Mouse (Mus musculus): ENCODE data around the gene Ruvbl1. TPM values are rescaled to one million over a fixed set of nuclear protein-coding genes. Genes with fewer than 3 reads are reported as not detected.
A peak's percentile ranks its signal among the peaks of the same experiment; 100 is the strongest.

Gene Ruvbl1
- total and polyA plus RNA-seq, 3 experiments = 15.7 to 18.4 (median 16.7) TPM

DNA sequence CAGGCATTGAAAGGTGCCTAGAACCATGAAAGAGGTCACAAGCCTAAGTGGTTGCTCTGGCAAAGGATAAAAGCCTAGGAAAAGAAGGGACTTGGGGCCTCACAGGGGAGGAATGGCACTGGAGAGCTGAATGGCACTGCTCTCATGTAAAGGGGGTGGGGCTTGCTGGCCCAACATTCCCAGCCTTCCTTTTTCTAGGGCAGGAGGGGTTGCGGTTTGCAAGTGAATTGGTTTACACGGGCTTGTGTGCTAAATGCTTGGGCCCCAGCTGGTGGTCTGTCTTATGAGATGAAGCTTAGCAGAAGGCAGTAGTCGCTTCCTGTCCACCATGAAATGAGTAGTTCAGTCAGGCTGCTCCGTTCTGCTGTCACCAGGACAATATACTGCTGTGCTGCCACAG lies 17.8 kb upstream of the Ruvbl1 start:
- Histone ChIP-seq H3K36me3 (ENCODE audit: control insufficient read depth, insufficient read depth, low read length) (no peaks in the 10 kb centered on the region), H3K4me3 (no peak overlapping the region), H3K4me1 (ENCODE audit: control insufficient read depth, insufficient read depth, low read length) (no peaks in the 10 kb centered on the region), H3K27me3 (ENCODE audit: control insufficient read depth, insufficient read depth, low read length) (no peaks in the 10 kb centered on the region), H3K27ac (no peak overlapping the region), H3K79me2 (replicated peaks; ENCODE audit: control insufficient read depth, insufficient read depth, low read length) (no peaks in the 10 kb centered on the region), H3K9ac (ENCODE audit: low read depth, low read length) (no peak overlapping the region)
- DNase-seq = no peak
- WGBS = 43% methylated on average over 4 of the region's 4 CpGs
- intact Hi-C loops (cut with DNase I) = no loop called here
- TF ChIP-seq POLR2A (IDR thresholded peaks at IDR 0.05; ENCODE audit: insufficient read depth, low read depth, low read length) = no peak
- TF ChIP-seq CTCF (IDR thresholded peaks at IDR 0.05) = no peak
- no peak for TF ChIP-seq EP300 (IDR thresholded peaks at IDR 0.05; ENCODE audit: insufficient read depth, low read depth, low read length)

- Histone ChIP-seq H3K27me3 (ENCODE audit: control insufficient read depth, insufficient read depth, low read length) (no peaks in the 10 kb centered on the region), H3K27ac (no peak overlapping the region), H3K36me3 (ENCODE audit: control insufficient read depth, insufficient read depth, low read length) (no peaks in the 10 kb centered on the region), H3K9ac (ENCODE audit: low read depth, low read length) (no peak overlapping the region), H3K4me1 (ENCODE audit: control insufficient read depth, insufficient read depth, low read length) (no peaks in the 10 kb centered on the region), H3K4me3 (no peak overlapping the region), H3K79me2 (replicated peaks; ENCODE audit: control insufficient read depth, insufficient read depth, low read length) (no peaks in the 10 kb centered on the region)
- TF ChIP-seq CTCF (IDR thresholded peaks at IDR 0.05) = no peak
- TF ChIP-seq POLR2A (IDR thresholded peaks at IDR 0.05; ENCODE audit: insufficient read depth, low read depth, low read length) = no peak
- no peak for TF ChIP-seq EP300 (IDR thresholded peaks at IDR 0.05; ENCODE audit: insufficient read depth, low read depth, low read length)
- intact Hi-C loops (cut with DNase I) = no loop called here
- WGBS = 66% methylated on average over 2 of the region's 2 CpGs
- DNase-seq = no peak
Observed at GRCm38 (mm10) chr6:88454545-88454944, 10.7 kb upstream of the Ruvbl1 start.

DNA sequence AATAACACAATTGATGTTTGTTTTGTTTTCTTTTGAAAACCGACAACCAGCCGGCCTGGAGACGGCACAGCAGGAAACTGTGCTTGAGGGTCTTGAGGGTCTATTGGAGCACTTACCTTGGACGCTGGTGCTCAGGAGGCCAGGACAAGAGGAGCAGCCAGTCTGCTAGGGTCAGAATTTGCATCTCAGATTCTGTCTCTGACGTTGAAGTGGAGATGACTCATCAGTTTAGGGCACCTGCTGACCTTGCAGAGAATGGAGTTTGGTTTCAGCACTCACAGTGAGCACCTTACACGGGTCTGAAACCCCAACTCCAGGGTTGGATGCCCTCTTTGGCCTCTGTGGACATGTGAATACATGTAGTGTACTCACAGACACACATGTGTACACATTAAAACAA lies 4.7 kb downstream of the Ruvbl1 start:
- Histone ChIP-seq H3K4me1 (ENCODE audit: control insufficient read depth, insufficient read depth, low read length) (peaks cover 2% of the 10 kb centered on the region; the same call in 1 of the 2 replicates), H3K36me3 (ENCODE audit: control insufficient read depth, insufficient read depth, low read length) (peaks cover 3% of the 10 kb centered on the region; the same call in 1 of the 2 replicates), H3K4me3 (no peak overlapping the region), H3K27me3 (ENCODE audit: control insufficient read depth, insufficient read depth, low read length) (no peaks in the 10 kb centered on the region), H3K79me2 (replicated peaks; ENCODE audit: control insufficient read depth, insufficient read depth, low read length) (peaks cover 1% of the 10 kb centered on the region), H3K9ac (ENCODE audit: low read depth, low read length) (no peak overlapping the region), H3K27ac (no peak overlapping the region)
- TF ChIP-seq CTCF (IDR thresholded peaks at IDR 0.05) = no peak
- TF ChIP-seq POLR2A (IDR thresholded peaks at IDR 0.05; ENCODE audit: insufficient read depth, low read depth, low read length) = no peak
- TF ChIP-seq EP300 (IDR thresholded peaks at IDR 0.05; ENCODE audit: insufficient read depth, low read depth, low read length) = no peak
- intact Hi-C loops (cut with DNase I) = loop anchor here (5.0 kb wide), 1 partner anchor 47 kb away; the partner anchor contains the start of gene Sec61a1
- no peak for DNase-seq
- 68% methylated on average over 6 of the region's 6 CpGs for WGBS

DNA sequence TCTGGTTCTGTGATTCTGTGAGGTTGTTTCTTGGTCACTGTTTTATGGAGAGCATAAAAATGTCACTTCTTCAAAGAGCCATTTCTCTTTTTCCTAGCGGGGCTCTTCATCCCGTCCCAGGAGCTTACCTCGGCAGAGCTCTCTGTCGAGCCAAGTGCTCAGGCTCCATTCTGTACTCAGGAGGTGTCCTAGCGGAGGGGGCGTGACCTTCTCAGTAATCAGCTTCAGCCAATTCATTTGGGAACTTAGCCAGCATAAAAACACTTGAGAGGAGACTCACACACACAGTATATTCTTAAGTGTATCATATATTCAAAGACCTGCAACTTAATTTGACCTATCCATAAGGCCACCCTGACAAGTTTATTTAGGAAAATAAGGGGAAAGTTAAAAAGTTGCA lies 15.2 kb downstream of the Ruvbl1 start:
- TF ChIP-seq EP300 (IDR thresholded peaks at IDR 0.05; ENCODE audit: insufficient read depth, low read depth, low read length) (no peak), CTCF (IDR thresholded peaks at IDR 0.05) (no peak), POLR2A (IDR thresholded peaks at IDR 0.05; ENCODE audit: insufficient read depth, low read depth, low read length) (no peak)
- WGBS = 56% methylated on average over 6 of the region's 6 CpGs
- intact Hi-C loops (cut with DNase I) = loop anchor here (5.0 kb wide), 1 partner anchor 288 kb away; the partner anchor contains the start of gene Gata2

GRCm38 (mm10) chr6:88483111-88483510 lies 17.9 kb downstream of the Ruvbl1 start:
- peaks cover 9% of the 10 kb centered on the region for H3K4me1 ChIP-seq (ENCODE audit: control insufficient read depth, insufficient read depth, low read length)
- H3K9ac ChIP-seq (ENCODE audit: low read depth, low read length) = no peak overlapping the region
- DNase-seq = peak in 1 of 2 experiments; percentile 33
- TF ChIP-seq EP300 (IDR thresholded peaks at IDR 0.05; ENCODE audit: insufficient read depth, low read depth, low read length) (no peak), POLR2A (IDR thresholded peaks at IDR 0.05; ENCODE audit: insufficient read depth, low read depth, low read length) (no peak), CTCF (IDR thresholded peaks at IDR 0.05) (no peak)
- H3K27ac ChIP-seq = no peak overlapping the region
- H3K27me3 ChIP-seq (ENCODE audit: control insufficient read depth, insufficient read depth, low read length) = no peaks in the 10 kb centered on the region
- intact Hi-C loops (cut with DNase I) = loop anchor here (5.0 kb wide), 1 partner anchor 291 kb away; the partner anchor contains the start of gene Gata2
- no peaks in the 10 kb centered on the region for H3K36me3 ChIP-seq (ENCODE audit: control insufficient read depth, insufficient read depth, low read length)
- H3K79me2 ChIP-seq (replicated peaks; ENCODE audit: control insufficient read depth, insufficient read depth, low read length) = no peaks in the 10 kb centered on the region
- H3K4me3 ChIP-seq = no peak overlapping the region
- 28% methylated on average over 7 of the region's 7 CpGs for WGBS

More for the DNA sequence above, 15.2 kb downstream of the Ruvbl1 start:
- H3K27me3 ChIP-seq (ENCODE audit: control insufficient read depth, insufficient read depth, low read length) = no peaks in the 10 kb centered on the region
- peaks cover 9% of the 10 kb centered on the region for H3K4me1 ChIP-seq (ENCODE audit: control insufficient read depth, insufficient read depth, low read length)
- H3K4me3 ChIP-seq = no peak overlapping the region
- DNase-seq = no peak
- H3K79me2 ChIP-seq (replicated peaks; ENCODE audit: control insufficient read depth, insufficient read depth, low read length) = no peaks in the 10 kb centered on the region
- H3K9ac ChIP-seq (ENCODE audit: low read depth, low read length) = no peak overlapping the region
- no peaks in the 10 kb centered on the region for H3K36me3 ChIP-seq (ENCODE audit: control insufficient read depth, insufficient read depth, low read length)
- no peak overlapping the region for H3K27ac ChIP-seq

DNA sequence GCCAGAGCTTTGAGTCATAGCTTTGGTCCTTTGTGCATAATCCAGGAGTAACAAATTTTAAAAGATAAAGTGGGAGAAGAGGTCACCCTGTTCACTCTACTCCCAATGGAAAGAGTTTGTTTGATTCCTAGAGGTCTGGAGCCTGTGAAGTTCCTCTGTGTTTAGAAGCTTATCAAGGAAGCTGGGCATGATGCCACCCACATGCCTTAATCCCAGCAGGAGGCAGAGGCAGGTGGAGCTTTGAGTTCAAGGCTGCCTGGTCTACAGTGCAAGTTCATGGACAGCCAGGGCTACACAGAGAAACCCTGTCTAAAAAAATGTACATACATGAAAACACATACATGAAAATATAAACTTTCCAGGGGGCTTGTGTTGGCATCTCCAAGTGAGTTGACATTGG lies 18.7 kb downstream of the Ruvbl1 start:
- no peak for DNase-seq
- H3K27ac ChIP-seq = no peak overlapping the region
- H3K4me3 ChIP-seq = no peak overlapping the region
- H3K9ac ChIP-seq (ENCODE audit: low read depth, low read length) = no peak overlapping the region
- no peaks in the 10 kb centered on the region for H3K79me2 ChIP-seq (replicated peaks; ENCODE audit: control insufficient read depth, insufficient read depth, low read length)
- no peaks in the 10 kb centered on the region for H3K27me3 ChIP-seq (ENCODE audit: control insufficient read depth, insufficient read depth, low read length)
- no peak for TF ChIP-seq POLR2A (IDR thresholded peaks at IDR 0.05; ENCODE audit: insufficient read depth, low read depth, low read length)
- TF ChIP-seq EP300 (IDR thresholded peaks at IDR 0.05; ENCODE audit: insufficient read depth, low read depth, low read length) = no peak
- no peak for TF ChIP-seq CTCF (IDR thresholded peaks at IDR 0.05)
- no peaks in the 10 kb centered on the region for H3K36me3 ChIP-seq (ENCODE audit: control insufficient read depth, insufficient read depth, low read length)
- intact Hi-C loops (cut with DNase I) = loop anchor here (5.0 kb wide), 1 partner anchor 292 kb away; the partner anchor contains the start of gene Gata2
- peaks cover 9% of the 10 kb centered on the region for H3K4me1 ChIP-seq (ENCODE audit: control insufficient read depth, insufficient read depth, low read length)
